Mouse (Mus musculus) ES-E14 (cell line): ENCODE results near the gene Gm5447. TPM values are rescaled to one million over a fixed set of nuclear protein-coding genes. Genes with fewer than 3 reads are reported as not detected.

ENCODE experiments used
- DNase-seq: peaks from one replicate; pipeline ENCODE4 v3.0.0-alpha.2; 2013; ENCODE audit warnings: low read depth, low spot score
- H3K27ac ChIP-seq: 2 replicates; pipeline ENCODE4 v1.5.1; 2012; ENCODE audit warnings: low read depth, mild to moderate bottlenecking, low read length, moderate library complexity, mixed read lengths; ENCODE audit not compliant: poor library complexity, insufficient read depth, severe bottlenecking
- H3K36me3 ChIP-seq: 2 replicates; pipeline ENCODE4 v1.6.1; 2012; ENCODE audit warnings: mild to moderate bottlenecking, low read length, moderate library complexity, mixed read lengths; ENCODE audit not compliant: control insufficient read depth, poor library complexity, insufficient read depth, severe bottlenecking
- H3K4me1 ChIP-seq, 2 experiments: fragments of 150-350 bp in 1 of 2; sonication (generic) in 1 of 2; 2 replicates each; pipeline ENCODE4 v1.6.1; 2012; ENCODE audit warnings: low read length in 2 of 2, mild to moderate bottlenecking in 1 of 2, mixed read lengths in 1 of 2; ENCODE audit not compliant: control insufficient read depth in 2 of 2, insufficient read depth in 2 of 2, poor library complexity in 1 of 2
- H3K4me3 ChIP-seq, 2 experiments: fragments of 150-350 bp in 1 of 2; sonication (generic) in 1 of 2; 2 replicates each; pipeline ENCODE4 v1.5.1; 2012; ENCODE audit warnings: low read length in 2 of 2, low read depth in 1 of 2, mild to moderate bottlenecking in 1 of 2, mixed read lengths in 1 of 2; ENCODE audit not compliant: insufficient read depth in 1 of 2, poor library complexity in 1 of 2, severe bottlenecking in 1 of 2
- H3K9ac ChIP-seq: 2 replicates; pipeline ENCODE4 v1.6.1; 2012; ENCODE audit warnings: low read depth, mild to moderate bottlenecking, low read length, mixed read lengths; ENCODE audit not compliant: poor library complexity, insufficient read depth, severe bottlenecking
- H3K9me3 ChIP-seq: fragments of 150-350 bp; sonication (generic); 2 replicates; pipeline ENCODE4 v1.6.1; 2012; ENCODE audit warnings: low read depth, mild to moderate bottlenecking, low read length; ENCODE audit not compliant: control insufficient read depth, insufficient read depth
- CHD2 ChIP-seq: IDR thresholded peaks from 2 replicates; pipeline ENCODE4 v1.6.1; 2014; ENCODE audit warnings: mild to moderate bottlenecking, low read depth, low read length, inconsistent platforms
- HCFC1 ChIP-seq: IDR thresholded peaks from 2 replicates; pipeline ENCODE4 v1.6.1; 2012; ENCODE audit warnings: low read length, inconsistent platforms, borderline replicate concordance; ENCODE audit not compliant: insufficient read depth
- MAFK ChIP-seq: IDR thresholded peaks from 2 replicates; pipeline ENCODE4 v1.6.1; 2014; ENCODE audit warnings: mild to moderate bottlenecking, low read depth, low read length, inconsistent platforms; ENCODE audit not compliant: insufficient read depth
- ZC3H11A ChIP-seq: IDR thresholded peaks from 2 replicates; pipeline ENCODE4 v1.6.1; 2012; ENCODE audit warnings: low read depth, mild to moderate bottlenecking, inconsistent platforms, low read length, borderline replicate concordance
- ZNF384 ChIP-seq: IDR thresholded peaks from 2 replicates; pipeline ENCODE4 v1.6.1; 2012; ENCODE audit warnings: low read depth, low read length, inconsistent platforms
- in situ Hi-C, 2 experiments: fragments of 600-800 bp; cut with MboI; formaldehyde crosslinking; loops; one replicate each; pipeline ENCODE4 v1.15.1; 2025; ENCODE audit warnings: low sequenced_read_pairs in 2 of 2, inconsistent platforms in 1 of 2; ENCODE audit not compliant: unreplicated experiment in 2 of 2
- total RNA-seq: library from RNA; depleted of rRNA; stranded (reverse); fragments of 300-350 nt; gene quantifications from 2 replicates; pipeline ENCODE4 v1.2.3, GENCODE M21; 2012

Gene Gm5447
- total RNA-seq, 1 experiment = not detected

DNA sequence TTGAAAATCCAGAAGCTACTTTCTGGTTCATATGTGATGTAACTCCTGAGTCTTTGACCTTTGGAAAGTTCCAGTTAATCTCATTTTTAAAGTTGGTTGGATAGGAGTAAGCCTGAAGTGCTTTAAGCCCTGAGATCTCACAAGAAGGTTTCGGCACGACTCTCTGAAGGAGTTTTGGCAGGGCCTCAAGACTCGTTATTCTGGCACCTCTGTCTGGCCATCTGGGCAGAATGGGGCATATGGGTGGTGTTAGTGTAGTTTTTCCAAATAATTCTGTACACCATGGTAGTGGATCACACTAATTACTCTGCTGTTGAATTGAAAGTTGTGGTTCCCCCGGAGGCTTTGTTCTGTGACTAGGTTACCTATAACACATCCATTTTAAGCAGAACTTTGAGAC lies 4.2 kb downstream of the Gm5447 start:
- no peaks in the 10 kb centered on the region for H3K9me3 ChIP-seq
- in situ Hi-C loops = no loop called here
- no peak overlapping the region for H3K27ac ChIP-seq
- TF ChIP-seq ZC3H11A = no peak
- no peak for TF ChIP-seq ZNF384
- TF ChIP-seq CHD2 = no peak
- TF ChIP-seq MAFK = no peak
- TF ChIP-seq HCFC1 = no peak
- H3K4me3 ChIP-seq = no peak overlapping the region
- no peaks in the 10 kb centered on the region; a peak in 1 of 4 replicates for H3K4me1 ChIP-seq
- no peak overlapping the region for H3K9ac ChIP-seq
- no peaks in the 10 kb centered on the region for H3K36me3 ChIP-seq
- no peak for DNase-seq

DNA sequence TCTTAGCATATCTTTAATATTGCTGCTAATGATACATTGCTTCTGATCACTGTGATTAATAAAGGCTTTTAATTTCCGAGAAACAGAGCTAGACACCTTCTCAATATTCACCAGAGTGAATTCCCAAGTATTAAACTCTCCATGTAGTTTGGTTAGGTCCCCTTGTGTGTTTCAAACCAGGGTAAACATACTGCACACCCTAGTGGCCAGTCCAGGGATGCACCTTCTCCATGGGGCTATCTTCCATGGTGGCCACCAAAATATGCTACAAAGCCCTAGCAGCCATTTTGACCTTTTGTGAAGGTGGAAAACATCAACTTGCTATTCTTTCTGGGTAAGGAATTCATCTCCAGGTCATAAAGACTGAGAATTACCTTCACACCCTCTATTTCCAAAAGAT lies 7.7 kb downstream of the Gm5447 start:
- no peak overlapping the region for H3K9ac ChIP-seq
- H3K36me3 ChIP-seq = no peaks in the 10 kb centered on the region
- H3K4me1 ChIP-seq = no peaks in the 10 kb centered on the region
- DNase-seq = no peak
- no peak overlapping the region for H3K27ac ChIP-seq
- TF ChIP-seq ZNF384 (no peak), ZC3H11A (no peak), HCFC1 (no peak), CHD2 (no peak), MAFK (no peak)
- no peaks in the 10 kb centered on the region for H3K9me3 ChIP-seq
- H3K4me3 ChIP-seq = no peak overlapping the region
- in situ Hi-C loops = no loop called here

DNA sequence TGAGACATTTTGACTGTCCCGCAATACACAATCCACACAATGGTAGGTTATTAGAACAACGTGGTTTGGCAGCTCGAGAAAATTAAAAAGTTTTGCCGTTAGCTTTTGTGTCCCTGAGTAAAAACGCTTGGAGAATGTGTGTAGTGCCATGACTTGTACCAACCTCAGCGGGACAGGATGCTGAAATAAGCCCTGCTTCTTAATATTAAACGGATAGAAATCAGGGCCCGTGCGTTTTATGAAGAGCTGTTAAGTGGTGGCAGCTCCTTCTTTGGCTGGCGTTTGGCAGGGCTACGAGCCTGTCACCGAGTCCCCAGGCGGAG lies 11.2 kb downstream of the Gm5447 start:
- no peak for DNase-seq
- no peaks in the 10 kb centered on the region for H3K4me1 ChIP-seq
- TF ChIP-seq ZNF384 (no peak), MAFK (no peak), ZC3H11A (no peak), HCFC1 (no peak), CHD2 (no peak)
- no peaks in the 10 kb centered on the region for H3K9me3 ChIP-seq
- no peaks in the 10 kb centered on the region for H3K36me3 ChIP-seq
- in situ Hi-C loops = no loop called here
- no peak overlapping the region for H3K27ac ChIP-seq
- no peak overlapping the region for H3K9ac ChIP-seq
- peak overlapping the region; percentile 51 to 65 for H3K4me3 ChIP-seq

DNA sequence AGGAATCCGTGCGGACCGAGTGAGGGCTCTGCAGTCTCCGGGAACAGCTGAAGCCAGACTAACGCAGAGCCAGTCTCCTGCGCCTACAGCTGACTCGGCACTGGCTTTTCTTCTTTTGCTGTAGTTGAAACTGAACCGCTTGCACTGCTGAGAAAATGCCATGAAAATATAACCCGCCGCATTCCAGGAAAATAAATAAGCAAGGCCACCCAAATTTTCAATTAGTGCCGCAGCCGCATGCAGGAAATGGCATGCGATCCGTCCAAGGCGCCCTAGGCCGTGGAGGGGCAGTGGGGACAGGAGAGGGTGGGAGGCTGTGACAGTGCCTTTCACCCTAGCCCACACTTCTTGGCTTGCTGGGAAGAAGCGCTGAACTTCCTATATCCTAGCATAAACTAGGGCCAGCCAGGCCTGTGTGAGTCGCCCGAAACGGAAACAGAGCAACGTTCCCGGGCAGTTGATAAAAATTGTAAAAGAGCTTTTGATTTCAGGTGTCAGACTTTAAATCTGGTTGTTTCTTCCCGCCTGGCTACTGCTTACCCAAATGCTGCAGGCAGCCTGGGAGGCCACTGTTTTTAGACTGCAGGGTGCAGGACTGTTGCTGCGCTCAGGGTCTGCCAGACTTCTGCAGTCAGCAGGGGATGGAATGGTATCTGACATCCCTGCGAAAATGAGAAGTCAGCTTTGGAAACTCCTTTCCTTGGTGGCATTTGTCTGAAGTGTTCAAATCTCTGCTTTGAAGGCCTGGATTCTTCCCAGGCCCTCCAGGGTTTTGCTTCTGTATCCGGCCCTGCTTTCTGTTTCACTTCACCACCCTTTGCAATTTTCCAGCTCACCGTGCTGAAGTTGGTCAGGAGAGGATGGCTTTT lies 11.8 kb downstream of the Gm5447 start:
- no peaks in the 10 kb centered on the region for H3K4me1 ChIP-seq
- TF ChIP-seq ZC3H11A (no peak), MAFK (no peak), CHD2 (no peak), ZNF384 (no peak), HCFC1 (no peak)
- H3K9me3 ChIP-seq = no peaks in the 10 kb centered on the region
- no peak for DNase-seq
- 0 out of 2 replicates have a peak overlapping the region, but pooled peaks have one; percentile 43 for H3K9ac ChIP-seq
- in situ Hi-C loops = no loop called here
- H3K36me3 ChIP-seq = no peaks in the 10 kb centered on the region
- H3K4me3 ChIP-seq = peak overlapping the region; percentile 51 to 65
- H3K27ac ChIP-seq = no peak overlapping the region
